11 mouse cellular contexts compared by ENCODE assay signal in the genomic region with DNA sequence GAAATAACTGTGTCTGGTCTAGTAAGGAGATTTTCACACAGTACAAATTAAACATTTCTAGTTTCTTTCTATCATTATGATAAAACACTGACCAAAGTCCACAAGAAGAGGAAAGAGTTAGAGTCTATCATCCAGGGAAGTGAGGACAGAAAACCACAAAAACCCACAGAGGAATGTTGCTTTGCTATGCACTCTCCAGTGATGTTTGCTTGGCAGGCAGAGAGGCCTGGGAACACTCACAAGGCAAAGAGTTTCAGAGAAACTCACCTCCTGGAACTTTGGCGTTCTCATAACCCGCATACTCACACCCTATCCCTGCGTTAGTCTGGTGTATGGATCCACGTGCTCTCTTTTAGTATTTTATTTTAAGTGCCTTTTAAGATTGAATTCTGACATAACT.
"Had no signal": no experiment of that assay in that cellular context is flagged by ENCODE, and none has a peak within 500 bp of the region (broad histone marks: within the 10 kb centered on the region; RNA-seq: fewer than 3 reads in every experiment).

No protein-coding gene starts in this region.

- H3K4me3 ChIP-seq: limb, embryonic 13.5 days; midbrain, embryonic 13.5 days; myocyte; neural tube, embryonic 12.5 days had no signal

- H3K9ac ChIP-seq: limb, embryonic 13.5 days; liver, embryonic 14.5 days; midbrain, embryonic 13.5 days; neural tube, embryonic 12.5 days had no signal

- H3K4me1 ChIP-seq: limb, embryonic 13.5 days; midbrain, embryonic 13.5 days; neural tube, embryonic 12.5 days had no signal

- H3K27ac ChIP-seq: limb, embryonic 13.5 days; liver, embryonic 14.5 days; midbrain, embryonic 13.5 days; neural tube, embryonic 12.5 days; stomach, postnatal 0 days had no signal

- DNase-seq: kidney, postnatal 14 days; layer of hippocampus, adult 9-11 months; left cerebral cortex, postnatal 4 days; lung, adult 18-20 months; thymus, postnatal 4 days had no signal

- H3K9me3 ChIP-seq: limb, embryonic 13.5 days; midbrain, embryonic 13.5 days; neural tube, embryonic 12.5 days had no signal

- H3K36me3 ChIP-seq: limb, embryonic 13.5 days; midbrain, embryonic 13.5 days; neural tube, embryonic 12.5 days had no signal

- ATAC-seq: midbrain, embryonic 13.5 days had no signal

- H3K27me3 ChIP-seq: limb, embryonic 13.5 days; midbrain, embryonic 13.5 days; neural tube, embryonic 12.5 days had no signal

- H3K4me2 ChIP-seq: limb, embryonic 13.5 days; midbrain, embryonic 13.5 days; neural tube, embryonic 12.5 days had no signal
